Mouse (Mus musculus) thymus, adult 2 months (tissue): ENCODE data around the gene Kcnh4. TPM values are rescaled to one million over a fixed set of nuclear protein-coding genes. Genes with fewer than 3 reads are reported as not detected.
A peak's percentile ranks its signal among the peaks of the same experiment; 100 is the strongest.

ENCODE experiments used
- DNase-seq: peaks from one replicate; pipeline ENCODE4 v3.0.0; 2021
- H3K27ac ChIP-seq: fragments of 200-500 bp; 2 replicates; pipeline ENCODE4 v1.5.1; 2012; ENCODE audit warnings: low read length, control low read depth; ENCODE audit not compliant: control insufficient read depth, insufficient read depth
- H3K27me3 ChIP-seq: fragments of 200-500 bp; 2 replicates; pipeline ENCODE4 v1.6.1; 2012; ENCODE audit warnings: mild to moderate bottlenecking, low read length, moderate library complexity, mixed read lengths; ENCODE audit not compliant: control insufficient read depth, insufficient read depth
- H3K36me3 ChIP-seq: fragments of 200-500 bp; 2 replicates; pipeline ENCODE4 v1.6.1; 2012; ENCODE audit warnings: mild to moderate bottlenecking, low read length, moderate library complexity; ENCODE audit not compliant: control insufficient read depth, insufficient read depth
- H3K4me1 ChIP-seq: fragments of 200-500 bp; replicated peaks from 2 replicates; pipeline ENCODE4 v1.6.1; 2012; ENCODE audit warnings: low read length; ENCODE audit not compliant: control insufficient read depth, insufficient read depth
- H3K4me3 ChIP-seq: fragments of 200-500 bp; 2 replicates; pipeline ENCODE4 v1.5.1; 2012; ENCODE audit warnings: mild to moderate bottlenecking, low read length, control low read depth, moderate library complexity; ENCODE audit not compliant: control insufficient read depth, insufficient read depth
- CTCF ChIP-seq: fragments of 200-500 bp; IDR thresholded peaks from 2 replicates; pipeline ENCODE4 v1.5.1; 2012; ENCODE audit warnings: mild to moderate bottlenecking, control low read depth, low read length, moderate library complexity, borderline replicate concordance; ENCODE audit not compliant: control insufficient read depth, poor library complexity, insufficient read depth; ENCODE audit errors: extremely low read depth
- POLR2A ChIP-seq: fragments of 200-500 bp; IDR thresholded peaks from 2 replicates; pipeline ENCODE4 v1.6.1; 2012; ENCODE audit warnings: mild to moderate bottlenecking, low read length, control low read depth, moderate library complexity; ENCODE audit not compliant: control insufficient read depth, poor library complexity, insufficient read depth; ENCODE audit errors: extremely low read depth
- WGBS: fragments of 180-500 bp; shearing (Covaris S2); methylation state at CpG from one replicate; pipeline ENCODE4 v1.1.7; 2018; 5-methylcytosine and 5-hydroxymethylcytosine counted together
- polyA plus RNA-seq: library from polyadenylated mRNA; depleted of rRNA; stranded (reverse); fragments of >200 nt; gene quantifications from 2 replicates; pipeline ENCODE4 v1.2.3, GENCODE M21; 2012

The Kcnh4 gene
- polyA plus RNA-seq, 1 experiment = 1.1 TPM

DNA sequence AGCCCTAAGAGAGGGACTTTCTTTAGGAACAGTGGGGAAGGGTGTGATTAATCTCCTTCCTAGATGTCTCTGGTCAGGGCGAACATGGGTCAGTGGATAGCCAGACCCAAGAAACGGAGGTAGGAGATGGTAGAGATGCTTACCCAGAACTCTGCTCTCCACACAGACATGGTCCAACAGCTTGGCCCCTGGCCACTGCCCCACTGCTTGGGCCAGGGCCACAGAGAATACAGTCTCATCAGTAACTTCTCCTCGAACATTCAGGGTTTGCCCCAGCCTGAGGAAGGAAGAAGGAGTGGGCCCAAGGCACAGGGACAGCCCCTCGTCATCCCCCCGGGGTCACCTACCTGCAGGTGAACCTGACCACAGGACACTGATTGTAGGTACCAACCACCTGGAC, 8.1 kb upstream of the Kcnh4 start:
- H3K27ac ChIP-seq = no peak overlapping the region
- TF ChIP-seq CTCF = no peak
- no peak for TF ChIP-seq POLR2A
- no peak for DNase-seq
- peaks cover 13% of the 10 kb centered on the region for H3K4me1 ChIP-seq
- H3K4me3 ChIP-seq = no peak overlapping the region
- H3K27me3 ChIP-seq = no peaks in the 10 kb centered on the region
- no peaks in the 10 kb centered on the region for H3K36me3 ChIP-seq
- 93% methylated on average over 5 of the region's 5 CpGs for WGBS

GRCm38 (mm10) chr11:100766726-100767125, 7.0 kb upstream of the Kcnh4 start:
- DNase-seq = no peak
- no peaks in the 10 kb centered on the region for H3K27me3 ChIP-seq
- TF ChIP-seq CTCF (no peak), POLR2A (no peak)
- no peak overlapping the region for H3K4me3 ChIP-seq
- peaks cover 16% of the 10 kb centered on the region for H3K4me1 ChIP-seq
- H3K36me3 ChIP-seq = no peaks in the 10 kb centered on the region
- H3K27ac ChIP-seq = no peak overlapping the region
- WGBS = 91% methylated on average over 9 of the region's 9 CpGs

GRCm38 (mm10) chr11:100762831-100763230, 3.1 kb upstream of the Kcnh4 start, which contains the start of gene Hcrt:
Gene Hcrt (minus strand): TSS chr11:100762931.
- TF ChIP-seq CTCF (no peak), POLR2A (no peak)
- Histone ChIP-seq H3K27me3 (no peaks in the 10 kb centered on the region), H3K4me1 (peaks cover 19% of the 10 kb centered on the region), H3K36me3 (no peaks in the 10 kb centered on the region), H3K27ac (no peak within 1 kb of the TSS), H3K4me3 (peak within 1 kb of the TSS; percentile 48)
- 95% methylated on average over 7 of the region's 7 CpGs for WGBS
- no peak for DNase-seq

DNA sequence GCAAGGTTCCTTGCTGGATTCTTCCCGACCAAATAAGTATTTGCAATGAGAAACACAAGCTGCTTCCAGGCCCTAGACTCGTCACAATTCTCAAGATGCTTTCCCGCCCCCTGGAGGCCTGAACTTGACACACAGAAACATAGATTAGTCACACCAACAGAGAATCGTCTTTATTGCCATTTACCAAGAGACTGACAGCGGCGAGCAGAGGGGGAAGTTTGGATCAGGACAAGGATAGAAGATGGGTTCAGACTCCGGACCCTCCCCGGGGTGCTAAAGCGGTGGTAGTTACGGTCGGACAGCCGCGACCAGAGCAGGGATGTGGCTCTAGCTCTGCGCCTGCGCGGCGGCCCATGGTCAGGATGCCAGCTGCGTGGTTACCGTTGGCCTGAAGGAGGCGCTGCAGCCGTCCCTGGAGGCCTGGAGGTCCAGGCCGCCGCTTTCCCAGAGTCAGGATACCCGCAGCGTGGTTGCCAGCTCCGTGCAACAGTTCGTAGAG, 1.9 kb upstream of the Kcnh4 start:
- WGBS = 1% methylated on average over 27 of the region's 27 CpGs
- TF ChIP-seq POLR2A = no peak
- TF ChIP-seq CTCF = peak; percentile 95
- no peaks in the 10 kb centered on the region for H3K36me3 ChIP-seq
- H3K4me1 ChIP-seq = peaks cover 19% of the 10 kb centered on the region
- peak overlapping the region; percentile 48 for H3K4me3 ChIP-seq
- H3K27ac ChIP-seq = no peak overlapping the region
- H3K27me3 ChIP-seq = no peaks in the 10 kb centered on the region
- peak; percentile 75 for DNase-seq

- 5% methylated on average over 35 of the region's 35 CpGs for WGBS
- peak; percentile 57 for DNase-seq
- Histone ChIP-seq H3K4me3 (peak overlapping the region; percentile 40), H3K27ac (no peak overlapping the region), H3K36me3 (no peaks in the 10 kb centered on the region), H3K27me3 (no peaks in the 10 kb centered on the region), H3K4me1 (peaks cover 25% of the 10 kb centered on the region)
- TF ChIP-seq POLR2A = no peak
- peak; percentile 43; the same call in 1 of the 2 replicates for TF ChIP-seq CTCF
These were observed 783 bp downstream of the Kcnh4 start for GRCm38 (mm10) chr11:100758707-100759610.

GRCm38 (mm10) chr11:100757566-100757965, 2.2 kb downstream of the Kcnh4 start:
- H3K27ac ChIP-seq = no peak overlapping the region
- H3K4me1 ChIP-seq = peaks cover 29% of the 10 kb centered on the region
- WGBS = 48% methylated on average over 12 of the region's 12 CpGs
- TF ChIP-seq CTCF = no peak
- TF ChIP-seq POLR2A = no peak
- no peaks in the 10 kb centered on the region for H3K27me3 ChIP-seq
- DNase-seq = no peak
- no peaks in the 10 kb centered on the region for H3K36me3 ChIP-seq
- H3K4me3 ChIP-seq = no peak overlapping the region

- TF ChIP-seq POLR2A = no peak
- TF ChIP-seq CTCF = no peak
- WGBS = 75% methylated on average over 6 of the region's 6 CpGs
These were observed 3.3 kb downstream of the Kcnh4 start for GRCm38 (mm10) chr11:100756476-100756875.

More at GRCm38 (mm10) chr11:100756476-100756875, 3.3 kb downstream of the Kcnh4 start:
- DNase-seq = no peak
- H3K27me3 ChIP-seq = no peaks in the 10 kb centered on the region
- peaks cover 25% of the 10 kb centered on the region for H3K4me1 ChIP-seq
- H3K4me3 ChIP-seq = no peak overlapping the region
- H3K36me3 ChIP-seq = no peaks in the 10 kb centered on the region
- no peak overlapping the region for H3K27ac ChIP-seq
